Mouse (Mus musculus): ENCODE results near the gene Uts2r.

GRCm38 (mm10) chr11:121118106-121118505 is 42.0 kb upstream of the Uts2r start:
- TF ChIP-seq CTCF (IDR thresholded peaks at IDR 0.05; ENCODE audit: borderline replicate concordance, insufficient read depth, low read length): no peak
- TF ChIP-seq POLR2A (IDR thresholded peaks at IDR 0.05; ENCODE audit: low read depth, low read length): no peak

Data from embryonic fibroblast, embryonic 13.5 days (primary cell).